Mouse (Mus musculus) myocyte (in vitro differentiated cells): ENCODE data around the gene Camkmt.

Experiments
- CEBPB ChIP-seq: IDR thresholded peaks from 2 replicates; pipeline ENCODE4 v1.6.1; 2011; ENCODE audit warnings: mild to moderate bottlenecking, moderate library complexity; ENCODE audit not compliant: poor library complexity, insufficient read depth, severe bottlenecking
- E2F4 ChIP-seq: IDR thresholded peaks from one replicate; pipeline ENCODE4 v1.6.1; 2011; ENCODE audit warnings: mild to moderate bottlenecking, control low read depth, moderate library complexity; ENCODE audit not compliant: insufficient read depth
- MAX ChIP-seq: IDR thresholded peaks from one replicate; pipeline ENCODE4 v1.6.1; 2011; ENCODE audit warnings: low read depth, mild to moderate bottlenecking, control low read depth
- MYOD1 ChIP-seq, 3 experiments: IDR thresholded peaks; one replicate each; pipeline ENCODE4 v1.6.1; 2011; ENCODE audit warnings: control low read depth in 2 of 3, low read depth in 2 of 3, mild to moderate bottlenecking in 2 of 3, moderate library complexity in 1 of 3; ENCODE audit not compliant: insufficient read length in 2 of 3, control insufficient read depth in 1 of 3
- MYOG ChIP-seq, 3 experiments: IDR thresholded peaks; one replicate each; pipeline ENCODE4 v1.6.1; 2011; ENCODE audit warnings: control low read depth in 2 of 3, low read depth in 2 of 3, mild to moderate bottlenecking in 2 of 3; ENCODE audit not compliant: insufficient read length in 2 of 3, control insufficient read depth in 1 of 3, insufficient read depth in 1 of 3
- POLR2A ChIP-seq: IDR thresholded peaks from one replicate; pipeline ENCODE4 v1.6.1; 2011; ENCODE audit warnings: low read depth, mild to moderate bottlenecking, control low read depth, moderate library complexity; ENCODE audit not compliant: insufficient read length
- POLR2AphosphoS2 ChIP-seq: IDR thresholded peaks from one replicate; pipeline ENCODE4 v1.6.1; 2011; ENCODE audit warnings: low read depth, control low read depth; ENCODE audit not compliant: insufficient read length
- REST ChIP-seq: IDR thresholded peaks from one replicate; pipeline ENCODE4 v1.6.1; 2011; ENCODE audit warnings: mild to moderate bottlenecking, control low read depth, moderate library complexity; ENCODE audit not compliant: insufficient read depth, insufficient read length
- SRF ChIP-seq: IDR thresholded peaks from one replicate; pipeline ENCODE4 v1.6.1; 2011; ENCODE audit warnings: low read depth; ENCODE audit not compliant: control insufficient read depth, insufficient read length
- TCF12 ChIP-seq: IDR thresholded peaks from one replicate; pipeline ENCODE4 v1.6.1; 2011; ENCODE audit warnings: mild to moderate bottlenecking, control low read depth; ENCODE audit not compliant: poor library complexity, insufficient read depth, severe bottlenecking
- TCF3 ChIP-seq: IDR thresholded peaks from one replicate; pipeline ENCODE4 v1.6.1; 2011; ENCODE audit warnings: low read depth, control low read depth; ENCODE audit not compliant: insufficient read length
- USF1 ChIP-seq: IDR thresholded peaks from one replicate; pipeline ENCODE4 v1.6.1; 2011; ENCODE audit warnings: low read depth, mild to moderate bottlenecking, control low read depth, moderate library complexity

DNA sequence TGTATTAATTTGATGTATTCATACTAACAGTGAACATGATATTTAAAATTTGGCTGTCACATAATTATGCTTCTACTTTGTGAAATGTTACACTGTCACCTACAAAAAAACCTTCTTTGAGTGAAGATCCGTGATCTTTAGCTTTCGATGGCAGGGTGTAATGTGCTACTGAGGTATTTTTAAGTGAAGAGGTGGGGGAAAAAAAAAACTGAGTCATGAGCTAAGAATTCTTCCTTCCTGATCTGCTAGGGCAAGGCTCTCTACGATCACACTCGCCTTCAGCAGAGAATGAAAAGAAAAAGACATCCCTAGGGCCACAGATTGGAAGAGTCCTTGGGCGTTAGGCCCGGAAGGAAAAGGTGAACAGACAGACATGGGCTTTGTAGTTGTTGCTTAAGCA lies 201.9 kb downstream of the Camkmt start:
- TF ChIP-seq POLR2A (no peak), TCF3 (no peak), SRF (no peak), TCF12 (no peak), E2F4 (no peak), USF1 (no peak), POLR2AphosphoS2 (no peak), MYOD1 (IDR thresholded peaks at IDR 0.05; ENCODE audit: control insufficient read depth in 1 of 3, insufficient read length in 2 of 3, low read depth in 2 of 3) (no peak), MAX (no peak), MYOG (IDR thresholded peaks at IDR 0.05; ENCODE audit: control insufficient read depth in 1 of 3, insufficient read depth in 1 of 3, insufficient read length in 2 of 3, low read depth in 2 of 3) (no peak), CEBPB (no peak), REST (no peak)
